Mouse (Mus musculus) cerebellum, postnatal 14 days (tissue): ENCODE results near the gene Ezh1.

Source experiments
- DNase-seq, 2 experiments: peaks; one replicate each; pipeline ENCODE4 v3.0.0; 2021; ENCODE audit warnings: mixed read lengths in 2 of 2

Ezh1 gene

DNA sequence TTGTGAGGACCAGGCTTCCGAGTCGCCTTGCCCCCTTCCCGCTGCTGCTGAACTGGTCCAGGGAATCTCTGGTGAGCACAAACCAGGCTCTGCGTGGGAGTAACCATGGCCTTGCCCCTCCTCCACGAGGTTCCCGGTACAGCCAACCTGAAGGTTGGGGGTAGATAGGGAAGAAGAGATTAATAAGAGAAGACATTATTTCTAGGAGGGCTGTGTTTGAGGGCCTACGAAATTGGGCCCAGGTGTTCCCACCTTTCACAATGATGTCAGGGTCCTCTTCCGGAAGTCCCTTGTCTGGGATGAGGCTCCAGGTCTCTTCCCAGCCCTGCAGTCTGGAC lies 58.3 kb downstream of the Ezh1 start:
- no peak for DNase-seq

- DNase-seq, result no peak
Observed at GRCm38 (mm10) chr11:101167211-101167962, 58.9 kb downstream of the Ezh1 start.

DNA sequence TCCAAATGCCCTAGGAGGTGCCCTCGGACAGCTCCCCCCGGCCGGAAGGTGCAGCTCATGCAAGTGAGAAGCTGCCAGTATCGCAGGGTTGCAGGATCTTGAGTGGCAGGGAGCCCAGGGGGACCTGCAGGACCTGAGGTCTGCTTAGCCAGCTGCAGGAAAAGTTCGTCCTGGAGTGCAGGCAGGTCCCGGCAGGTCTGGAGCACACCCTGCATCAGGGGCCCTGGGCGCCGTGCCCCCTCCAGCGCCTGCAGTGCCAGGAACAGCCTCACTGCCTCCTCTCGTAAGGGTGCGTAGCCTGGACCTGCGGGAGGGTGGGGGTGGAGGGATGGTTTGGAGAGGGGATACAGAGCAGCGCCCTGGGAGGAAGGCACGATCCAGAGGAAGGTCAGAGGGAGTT lies 59.9 kb downstream of the Ezh1 start:
- DNase-seq, result no peak

GRCm38 (mm10) chr11:101164677-101165580 lies 61.3 kb downstream of the Ezh1 start:
- no peak for DNase-seq

DNA sequence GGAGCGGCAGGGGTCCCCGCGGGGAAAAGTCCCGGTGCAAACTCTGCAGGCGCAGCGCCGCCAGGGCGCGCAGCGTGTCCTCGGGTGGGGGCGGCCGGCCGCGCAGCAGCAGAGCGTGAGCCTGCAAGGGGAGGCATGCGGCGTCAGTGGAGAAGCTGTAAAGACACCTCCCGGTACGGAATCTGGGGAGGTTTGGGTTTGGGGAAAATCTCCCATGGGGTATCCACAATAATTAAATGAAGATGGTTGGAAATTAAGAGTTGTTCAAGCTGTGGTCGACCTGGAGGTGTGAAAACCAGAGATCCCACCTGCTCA lies 62.0 kb downstream of the Ezh1 start:
- peak; percentile 18 to 32 for DNase-seq

DNA sequence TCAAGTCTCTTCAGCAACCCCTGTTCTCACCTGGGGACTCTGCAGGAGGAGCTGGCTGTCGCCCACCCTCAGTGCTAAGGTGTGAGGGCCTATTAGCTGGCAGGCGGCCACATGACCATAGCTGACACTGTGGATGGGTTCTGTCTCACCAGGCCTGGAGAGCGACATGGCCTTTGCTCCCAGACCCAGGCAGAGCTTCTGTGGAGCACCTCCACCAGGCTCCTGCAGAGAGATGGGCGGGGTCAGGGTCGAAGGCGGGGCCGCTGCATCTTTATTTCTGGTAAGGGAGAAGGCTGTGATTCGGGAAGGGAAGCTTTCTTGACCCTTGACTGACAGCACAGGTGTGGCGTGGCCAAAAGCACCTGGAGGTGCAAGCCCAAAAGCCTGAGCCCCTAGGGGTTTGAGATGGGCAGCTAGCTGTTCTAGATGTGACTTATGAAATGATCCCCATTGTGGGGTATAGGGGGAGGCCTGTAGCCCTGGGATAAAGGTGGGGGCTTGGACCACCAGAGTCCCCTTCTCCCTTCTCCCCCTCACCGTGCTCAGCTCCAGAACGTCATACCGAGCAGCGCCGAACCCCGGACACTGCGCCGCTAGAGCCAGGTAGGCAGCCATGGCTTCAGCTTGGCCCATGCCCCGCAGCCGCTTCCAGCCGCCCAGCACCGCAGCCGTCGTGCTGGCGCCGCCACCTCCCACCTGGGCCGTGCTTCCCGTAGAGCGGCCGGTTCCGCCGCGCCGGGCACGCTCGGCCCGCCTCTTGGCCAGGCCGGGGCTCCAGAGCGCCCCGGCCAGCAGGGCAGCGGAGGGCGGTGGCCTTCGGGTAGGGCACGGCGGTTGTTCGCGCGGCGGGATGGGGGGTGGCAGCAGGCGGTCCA lies 62.5 kb downstream of the Ezh1 start:
- peak; percentile 27 to 47 for DNase-seq

- peak; percentile 33 to 40 for DNase-seq
Observed at GRCm38 (mm10) chr11:101162772-101163171, 63.5 kb downstream of the Ezh1 start.

DNA sequence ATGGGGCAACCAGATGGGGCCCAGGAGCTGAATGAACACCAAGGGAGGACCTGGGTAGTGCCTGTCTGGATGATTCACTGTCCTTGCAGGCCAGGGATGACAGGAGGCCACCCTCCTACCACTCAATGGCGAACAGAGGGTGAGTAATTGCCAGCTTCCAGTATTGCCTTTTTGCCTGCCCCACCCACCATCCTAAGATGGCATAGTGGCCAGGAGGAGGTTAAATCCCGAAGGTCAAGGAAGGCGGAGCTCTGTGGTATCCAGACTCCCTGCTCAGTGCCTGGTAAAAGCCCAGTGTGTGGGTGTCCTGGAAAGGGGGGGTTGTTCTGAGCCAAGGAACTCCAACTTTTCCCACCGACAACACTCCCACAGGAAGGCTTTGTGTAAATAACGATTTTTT lies 64.0 kb downstream of the Ezh1 start:
- DNase-seq, result no peak

DNA sequence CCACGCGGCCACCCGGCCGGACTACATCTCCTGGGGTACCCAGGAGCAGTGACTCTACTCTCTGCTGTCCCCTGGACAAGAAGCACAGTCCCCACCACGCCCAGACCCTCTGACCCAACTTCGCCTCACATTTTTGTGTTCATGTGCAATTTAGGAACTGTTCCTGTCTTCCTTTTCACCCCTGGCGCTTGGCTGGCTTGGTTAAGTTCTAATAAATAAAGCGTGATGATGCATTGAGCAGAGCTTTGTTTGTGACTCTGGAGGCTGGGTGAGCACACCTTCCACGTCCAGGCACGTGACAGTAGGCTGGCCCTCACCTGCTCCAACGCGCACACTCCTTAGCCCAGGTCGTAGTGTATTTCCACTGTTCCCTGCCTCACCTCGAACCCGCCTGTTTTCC lies 64.7 kb downstream of the Ezh1 start:
- no peak for DNase-seq

DNA sequence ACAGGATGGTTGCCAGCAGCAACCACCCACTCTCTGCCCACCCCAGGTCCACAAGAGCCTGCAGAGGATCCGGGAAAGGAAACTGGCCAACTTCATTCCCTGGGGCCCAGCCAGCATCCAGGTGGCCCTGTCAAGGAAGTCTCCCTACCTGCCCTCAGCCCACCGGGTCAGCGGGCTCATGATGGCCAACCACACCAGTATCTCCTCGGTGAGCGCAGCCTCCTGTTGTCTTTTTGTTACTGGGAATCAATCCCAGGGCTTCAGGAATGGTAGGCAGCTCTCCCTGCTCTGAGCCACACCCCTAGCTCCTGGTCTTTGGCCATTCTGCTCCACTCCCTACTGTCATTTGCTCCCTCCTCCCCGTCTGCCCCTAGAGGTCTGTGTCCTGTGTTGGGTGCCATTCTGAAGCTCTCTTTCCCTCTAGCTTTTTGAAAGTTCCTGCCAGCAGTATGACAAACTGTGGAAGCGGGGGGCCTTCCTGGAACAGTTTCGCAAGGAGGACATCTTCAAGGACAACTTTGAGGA lies 65.2 kb downstream of the Ezh1 start:
- peak in 1 of 2 experiments; percentile 24 for DNase-seq

DNA sequence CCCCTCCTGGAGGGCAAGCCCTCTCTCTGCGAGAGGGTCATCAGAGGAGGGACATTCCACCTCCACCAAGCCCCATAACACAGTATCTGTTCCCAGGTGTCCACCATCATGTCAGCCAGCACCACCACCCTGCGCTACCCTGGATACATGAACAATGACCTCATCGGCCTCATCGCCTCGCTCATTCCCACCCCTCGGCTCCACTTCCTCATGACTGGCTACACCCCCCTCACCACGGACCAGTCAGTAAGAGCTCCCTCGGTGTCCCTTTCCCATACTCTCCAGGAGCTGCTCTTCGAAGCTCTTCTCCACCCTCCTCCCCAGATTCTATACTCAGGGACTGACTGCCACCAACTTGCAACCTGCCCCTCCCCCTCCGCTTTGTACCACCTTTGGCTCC lies 66.1 kb downstream of the Ezh1 start:
- peak in 1 of 2 experiments; percentile 28 for DNase-seq

DNA sequence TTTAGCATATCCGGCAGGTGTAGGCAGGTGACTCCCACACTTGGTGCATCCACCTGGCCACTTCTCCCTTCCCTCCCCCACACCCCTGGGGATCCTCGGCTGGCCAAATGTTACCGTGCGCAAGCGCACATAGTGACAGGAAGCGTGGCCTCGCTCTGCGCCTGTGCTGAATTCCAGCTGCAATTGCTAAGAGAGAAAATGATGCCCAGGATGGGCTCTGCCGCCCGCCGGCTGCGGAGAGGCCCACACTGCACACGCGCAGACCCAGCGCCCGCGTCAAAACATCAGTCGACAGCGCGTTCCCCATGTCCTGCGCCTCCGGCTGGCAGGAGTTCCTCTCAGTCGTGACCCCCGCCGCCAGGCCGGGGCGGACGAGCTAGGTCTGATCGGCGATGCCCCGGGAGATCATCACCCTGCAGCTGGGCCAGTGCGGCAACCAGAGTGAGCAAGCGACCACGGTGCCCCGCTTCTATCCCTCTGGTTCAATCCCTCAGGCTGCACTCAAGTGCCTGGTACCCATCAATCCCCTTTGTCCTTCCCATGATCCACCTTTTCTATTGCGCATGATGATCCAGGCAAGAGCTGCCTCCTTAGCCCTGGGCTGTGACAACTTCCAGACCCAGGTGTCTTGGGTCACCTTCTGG lies 70.4 kb downstream of the Ezh1 start, which contains the start of gene Tubg2:
Gene Tubg2 (plus strand): TSS at position 180 of the 644 bp plus-strand sequence.
- peak; percentile 84 to 85 for DNase-seq

DNA sequence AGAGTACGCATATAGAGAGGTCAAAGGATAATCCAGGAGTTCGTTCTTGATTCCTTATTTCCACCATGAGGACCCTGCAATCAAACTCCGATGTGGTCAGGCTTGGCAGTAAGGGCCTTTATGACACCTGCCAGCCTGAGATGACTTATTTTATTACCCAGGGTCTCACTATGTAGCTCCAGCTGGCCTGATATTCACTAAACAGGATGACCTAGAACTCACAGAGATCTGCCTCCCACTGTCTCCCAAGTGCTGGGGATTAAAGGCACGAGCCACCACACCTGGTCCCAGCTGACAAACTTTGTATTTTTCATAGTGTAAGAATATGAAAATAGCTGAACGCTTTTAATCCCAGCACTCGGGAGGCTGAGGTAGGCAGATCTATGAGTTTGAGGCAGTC lies 71.1 kb downstream of the Ezh1 start:
- no peak for DNase-seq

DNA sequence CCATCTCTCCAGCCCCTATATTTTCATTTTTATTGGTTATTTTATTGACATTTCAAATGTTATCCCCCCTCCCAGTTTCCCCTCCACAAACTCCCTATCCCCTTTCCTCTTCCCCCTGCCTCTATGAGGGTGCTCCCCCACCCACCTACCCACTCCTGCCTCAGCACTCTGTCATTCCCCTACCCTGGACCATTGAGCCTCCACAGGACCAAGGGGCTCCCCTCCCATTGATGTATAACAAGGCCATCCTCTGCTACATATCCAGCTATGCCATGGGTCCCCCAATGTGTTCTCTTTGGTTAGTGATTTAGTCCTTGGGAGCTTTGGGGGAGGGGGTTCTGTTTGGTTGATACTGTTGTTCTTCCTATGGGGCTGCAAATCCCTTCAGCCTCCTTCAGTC lies 71.6 kb downstream of the Ezh1 start:
- no peak for DNase-seq

GRCm38 (mm10) chr11:101152825-101153224 lies 73.4 kb downstream of the Ezh1 start:
- no peak for DNase-seq

- DNase-seq, result no peak
Observed at GRCm38 (mm10) chr11:101151063-101151462, 75.2 kb downstream of the Ezh1 start.

GRCm38 (mm10) chr11:101149178-101150105 lies 76.8 kb downstream of the Ezh1 start:
- DNase-seq, result no peak

GRCm38 (mm10) chr11:101148751-101149150 lies 77.5 kb downstream of the Ezh1 start:
- DNase-seq, result no peak

- DNase-seq, result peak; percentile 78 to 85
Observed at GRCm38 (mm10) chr11:101146377-101146776, 79.9 kb downstream of the Ezh1 start.

DNA sequence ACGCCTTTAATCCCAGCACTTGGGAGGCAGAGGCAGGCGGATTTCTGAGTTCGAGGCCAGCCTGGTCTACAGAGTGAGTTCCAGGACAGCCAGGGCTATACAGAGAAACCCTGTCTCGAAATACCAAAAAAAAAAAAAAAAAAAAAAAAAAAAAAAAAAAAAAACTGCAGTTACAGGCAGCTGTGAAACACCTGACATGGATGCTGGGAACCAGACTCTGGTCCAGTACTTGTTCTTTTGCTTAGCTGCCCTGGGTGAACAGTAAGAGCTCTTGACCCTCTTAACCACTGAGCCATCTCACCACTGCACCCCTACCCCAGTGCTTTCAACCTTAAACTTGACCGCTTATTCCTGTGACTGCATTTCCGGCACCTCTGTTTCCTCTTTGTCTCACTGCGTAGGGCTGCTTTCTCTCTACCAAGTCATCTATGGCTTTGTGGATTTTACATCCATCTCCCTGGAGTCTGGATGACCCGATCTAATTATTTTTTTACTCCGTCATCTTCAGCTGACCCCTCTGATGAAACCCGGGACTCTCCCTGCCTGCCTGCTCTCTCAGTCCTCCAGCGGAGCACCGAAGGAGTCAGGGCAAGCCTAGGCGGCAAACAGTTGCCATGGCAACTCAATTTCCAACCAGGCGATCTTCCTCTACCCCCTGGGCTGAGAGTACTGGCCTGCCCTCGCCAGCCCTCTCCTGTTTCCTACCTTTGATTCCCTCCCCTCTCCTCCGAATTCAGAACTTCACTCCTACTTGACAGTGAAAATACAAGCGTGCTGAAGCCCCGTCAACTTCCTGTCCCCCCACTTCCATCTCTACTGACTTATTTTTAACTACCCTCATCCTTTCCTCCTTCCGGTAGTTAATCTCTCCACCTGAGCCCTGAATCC lies 82.7 kb downstream of the Ezh1 start:
- peak; percentile 61 to 74 for DNase-seq
